Mouse (Mus musculus) c-Kit-negative CD71-positive TER-119-positive erythroid progenitor cells, embryonic 14.5 days (primary cell): Measurements from ENCODE around the gene 6430571L13Rik.

Source experiments
- DNase-seq: peaks from one replicate; pipeline ENCODE4 v3.0.0-alpha.2; 2013; ENCODE audit warnings: low read depth, low spot score

Gene 6430571L13Rik

GRCm38 (mm10) chr9:107307099-107307872, 33.1 kb upstream of the 6430571L13Rik start:
- no peak for DNase-seq

- DNase-seq = no peak
Observed at GRCm38 (mm10) chr9:107307886-107308285, 32.5 kb upstream of the 6430571L13Rik start.

GRCm38 (mm10) chr9:107308346-107309000, 31.9 kb upstream of the 6430571L13Rik start:
- DNase-seq = no peak

- no peak for DNase-seq
Observed at GRCm38 (mm10) chr9:107309171-107309570, 31.2 kb upstream of the 6430571L13Rik start.

GRCm38 (mm10) chr9:107309600-107309999, 30.8 kb upstream of the 6430571L13Rik start:
- no peak for DNase-seq

- peak; percentile 47 for DNase-seq
Observed at GRCm38 (mm10) chr9:107312811-107313584, 27.4 kb upstream of the 6430571L13Rik start.

GRCm38 (mm10) chr9:107313926-107314325, 26.5 kb upstream of the 6430571L13Rik start:
- no peak for DNase-seq

GRCm38 (mm10) chr9:107315791-107316190, 24.6 kb upstream of the 6430571L13Rik start:
- no peak for DNase-seq

GRCm38 (mm10) chr9:107322461-107323050, 17.8 kb upstream of the 6430571L13Rik start:
- DNase-seq = no peak

GRCm38 (mm10) chr9:107323558-107323957, 16.8 kb upstream of the 6430571L13Rik start:
- no peak for DNase-seq

- DNase-seq = no peak
Observed at GRCm38 (mm10) chr9:107324799-107325561, 15.4 kb upstream of the 6430571L13Rik start.

- no peak for DNase-seq
Observed at GRCm38 (mm10) chr9:107325904-107326303, 14.5 kb upstream of the 6430571L13Rik start.

- no peak for DNase-seq
Observed at GRCm38 (mm10) chr9:107327879-107328620, 12.4 kb upstream of the 6430571L13Rik start.

- no peak for DNase-seq
Observed at GRCm38 (mm10) chr9:107330791-107331190, 9.6 kb upstream of the 6430571L13Rik start.

- no peak for DNase-seq
Observed at GRCm38 (mm10) chr9:107333686-107334085, 6.7 kb upstream of the 6430571L13Rik start.

- no peak for DNase-seq
Observed at GRCm38 (mm10) chr9:107334356-107334755, 6.0 kb upstream of the 6430571L13Rik start.

GRCm38 (mm10) chr9:107335046-107335445, 5.4 kb upstream of the 6430571L13Rik start:
- DNase-seq = no peak

GRCm38 (mm10) chr9:107335909-107336308, 4.5 kb upstream of the 6430571L13Rik start:
- DNase-seq = peak; percentile 63

GRCm38 (mm10) chr9:107336386-107336785, 4.0 kb upstream of the 6430571L13Rik start:
- DNase-seq = no peak

GRCm38 (mm10) chr9:107338172-107338883, 2.1 kb upstream of the 6430571L13Rik start, which contains the start of gene Hemk1:
Hemk1 (minus strand) TSS chr9:107338350.
- peak; percentile 36 for DNase-seq
